Mouse (Mus musculus) erythroblast, embryonic 14.5 days (primary cell): ENCODE results near the gene Tubb4a. TPM values are rescaled to one million over a fixed set of nuclear protein-coding genes. Genes with fewer than 3 reads are reported as not detected.
"Not testable (repeated sequence)": the region's sequence is repeated elsewhere in the genome, so short reads cannot be mapped to it uniquely, and the experiment has no call there.

Experiments
- H3K27me3 ChIP-seq: 2 replicates; pipeline ENCODE4 v1.6.1; 2012; ENCODE audit warnings: inconsistent platforms; ENCODE audit not compliant: control insufficient read depth
- H3K36me3 ChIP-seq: 2 replicates; pipeline ENCODE4 v1.6.1; 2012; ENCODE audit warnings: mild to moderate bottlenecking, inconsistent platforms; ENCODE audit not compliant: control insufficient read depth
- H3K4me1 ChIP-seq: 2 replicates; pipeline ENCODE4 v1.6.1; 2012; ENCODE audit warnings: inconsistent platforms; ENCODE audit not compliant: control insufficient read depth
- H3K4me3 ChIP-seq: replicated peaks from 2 replicates; pipeline ENCODE3; 2012; ENCODE audit warnings: moderate library complexity, mild to moderate bottlenecking, inconsistent platforms
- H3K9me3 ChIP-seq: 2 replicates; pipeline ENCODE4 v1.6.1; 2012; ENCODE audit warnings: low read length, inconsistent platforms, mixed read lengths; ENCODE audit not compliant: control insufficient read depth
- GATA1 ChIP-seq: IDR thresholded peaks from 2 replicates; pipeline ENCODE4 v1.6.1; 2012; ENCODE audit warnings: low read length, inconsistent platforms, mixed read lengths
- TAL1 ChIP-seq: IDR thresholded peaks from 3 replicates; pipeline ENCODE4 v1.6.1; 2012; ENCODE audit warnings: low read length, inconsistent platforms, mixed read lengths
- polyA plus RNA-seq: library from polyadenylated mRNA; stranded (reverse); fragments of >175 nt; gene quantifications from 2 replicates; pipeline ENCODE4 v1.2.3, GENCODE M21; 2012

Gene Tubb4a
- polyA plus RNA-seq, 1 experiment: not detected

DNA sequence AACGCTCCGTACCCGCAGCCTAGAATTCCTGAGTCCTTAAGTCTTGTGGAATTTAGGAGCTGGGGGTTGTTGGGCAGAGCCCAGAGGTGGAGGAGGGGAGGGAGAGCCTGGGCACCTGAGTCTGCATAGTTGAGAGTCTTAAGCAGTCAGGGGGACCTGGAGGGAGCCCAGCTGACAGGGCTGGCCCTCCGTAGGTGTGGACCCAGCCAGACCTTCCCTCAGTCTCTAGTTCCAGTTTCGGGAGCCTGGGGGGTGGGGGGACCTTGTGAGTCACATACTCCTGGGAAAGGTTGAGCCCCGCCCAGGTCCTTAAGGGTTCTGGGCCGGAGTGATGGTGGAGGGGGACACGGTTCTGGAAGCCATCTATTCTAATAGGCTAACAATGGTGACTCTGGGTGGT lies 24.6 kb downstream of the Tubb4a start:
- Histone ChIP-seq H3K4me1 (peaks cover 49% of the 10 kb centered on the region), H3K4me3 (no peak overlapping the region), H3K36me3 (peaks cover 3% of the 10 kb centered on the region; the same call in 1 of the 2 replicates), H3K27me3 (peaks cover 76% of the 10 kb centered on the region), H3K9me3 (no peaks in the 10 kb centered on the region; the same call in 1 of the 2 replicates)
- TF ChIP-seq GATA1 (no peak), TAL1 (no peak)

DNA sequence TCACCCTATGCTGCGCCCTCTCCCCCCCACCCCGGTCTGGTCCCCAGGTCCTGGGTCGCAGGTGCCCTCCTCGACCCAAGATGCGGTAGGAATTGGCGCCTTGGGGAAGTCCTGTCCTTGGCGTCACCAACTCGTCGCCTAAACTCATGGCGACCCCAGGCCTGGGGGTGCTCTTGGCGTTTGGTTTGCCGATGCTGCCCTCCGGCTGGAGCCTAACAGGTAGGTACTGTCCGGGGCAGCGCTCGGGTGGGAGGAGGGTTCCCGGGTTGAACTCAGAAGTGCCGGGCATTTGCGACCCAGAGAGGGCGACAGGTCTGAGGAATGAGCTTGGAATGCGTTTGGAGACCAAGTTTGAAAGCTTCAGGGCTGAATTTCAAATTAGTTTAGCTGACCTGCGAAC lies 25.0 kb downstream of the Tubb4a start:
- Histone ChIP-seq H3K36me3 (peaks cover 3% of the 10 kb centered on the region; the same call in 1 of the 2 replicates), H3K4me3 (peak overlapping the region; percentile 48), H3K27me3 (peaks cover 79% of the 10 kb centered on the region), H3K9me3 (no peaks in the 10 kb centered on the region; the same call in 1 of the 2 replicates), H3K4me1 (peaks cover 49% of the 10 kb centered on the region)
- no peak for TF ChIP-seq GATA1
- no peak for TF ChIP-seq TAL1

DNA sequence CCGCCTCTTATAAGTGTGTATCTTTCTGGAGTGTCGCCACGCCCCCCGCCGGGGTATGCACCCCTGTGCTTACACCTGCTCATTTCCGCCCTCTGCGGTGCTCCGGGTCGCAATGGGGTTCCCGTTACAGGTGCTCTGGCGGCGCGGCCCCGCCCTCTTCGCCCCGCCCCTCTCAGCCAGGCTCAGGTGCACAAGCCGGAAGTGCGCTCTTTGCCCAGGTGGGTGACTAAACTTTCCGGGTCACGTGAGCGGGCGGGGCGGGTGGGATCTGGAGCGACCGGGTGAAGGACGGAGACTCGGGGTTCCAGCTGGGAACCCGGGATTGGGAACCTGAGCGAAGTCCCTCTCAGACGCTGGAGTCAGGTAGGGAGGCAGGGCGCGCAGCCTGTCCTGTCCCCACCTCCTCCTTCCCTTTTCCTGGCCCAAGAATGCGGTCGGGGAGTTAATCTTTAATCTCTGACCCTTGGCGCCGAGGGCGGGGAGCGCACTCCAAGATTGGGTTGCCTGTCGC lies 25.5 kb downstream of the Tubb4a start:
- peaks cover 3% of the 10 kb centered on the region; the same call in 1 of the 2 replicates for H3K36me3 ChIP-seq
- H3K4me3 ChIP-seq: peak overlapping the region; percentile 48
- H3K4me1 ChIP-seq: peaks cover 44% of the 10 kb centered on the region
- peaks cover 78% of the 10 kb centered on the region for H3K27me3 ChIP-seq
- no peaks in the 10 kb centered on the region; the same call in 1 of the 2 replicates for H3K9me3 ChIP-seq
- TF ChIP-seq GATA1 (no peak), TAL1 (no peak)

DNA sequence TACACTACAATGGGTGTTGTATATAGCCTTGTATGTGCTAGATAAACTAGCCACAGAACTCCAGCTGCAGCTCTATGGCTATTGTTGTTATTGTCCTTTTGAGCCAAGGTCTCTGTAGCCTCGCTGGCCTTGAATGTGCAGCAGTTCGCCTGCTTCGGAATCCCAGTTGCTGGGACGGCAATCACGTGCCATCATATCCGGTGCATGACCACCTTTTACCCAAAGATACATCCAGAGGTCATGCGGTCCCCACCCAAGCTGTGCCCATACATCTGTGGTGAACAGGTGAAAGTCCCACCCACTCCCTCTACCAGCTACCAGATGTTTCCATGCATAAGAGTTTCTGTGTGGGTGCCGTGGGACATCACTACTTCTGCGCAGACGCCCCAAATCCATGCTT lies 26.5 kb downstream of the Tubb4a start:
- no peak overlapping the region for H3K4me3 ChIP-seq
- H3K4me1 ChIP-seq: peaks cover 34% of the 10 kb centered on the region
- TF ChIP-seq TAL1: no peak
- no peak for TF ChIP-seq GATA1
- H3K9me3 ChIP-seq: no peaks in the 10 kb centered on the region; the same call in 1 of the 2 replicates
- H3K27me3 ChIP-seq: peaks cover 76% of the 10 kb centered on the region
- H3K36me3 ChIP-seq: peaks cover 3% of the 10 kb centered on the region; the same call in 1 of the 2 replicates

DNA sequence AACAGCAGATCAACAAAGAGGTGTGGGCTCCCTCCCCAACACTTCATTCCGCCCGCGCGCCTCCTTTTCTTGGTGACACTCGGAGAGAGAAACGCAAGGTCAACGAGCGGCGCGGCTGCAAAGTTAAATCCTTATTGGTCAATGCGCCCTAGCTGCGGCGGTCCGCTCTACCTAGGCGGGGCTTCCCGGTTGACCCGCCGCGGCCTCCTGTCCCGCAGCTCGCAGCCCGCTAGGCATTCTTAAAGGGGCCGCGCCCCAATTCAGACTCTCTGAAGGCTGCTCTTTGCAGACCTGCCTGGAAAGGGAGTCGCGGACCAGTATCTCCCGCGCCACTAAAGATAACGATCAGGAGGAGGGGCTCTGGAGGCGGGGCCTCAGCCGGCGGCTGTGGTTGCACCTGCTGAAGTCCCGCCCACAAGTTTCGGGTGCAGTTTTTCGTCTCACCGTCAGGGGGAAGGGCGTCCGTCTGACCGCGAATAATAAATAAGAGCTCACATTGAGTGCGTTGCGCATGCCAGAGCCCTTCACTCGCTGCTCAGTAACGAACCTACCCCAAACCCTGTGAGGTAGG lies 27.3 kb downstream of the Tubb4a start:
- H3K9me3 ChIP-seq: no peaks in the 10 kb centered on the region; the same call in 1 of the 2 replicates
- peaks cover 74% of the 10 kb centered on the region for H3K27me3 ChIP-seq
- peaks cover 32% of the 10 kb centered on the region for H3K4me1 ChIP-seq
- H3K36me3 ChIP-seq: peaks cover 2% of the 10 kb centered on the region; the same call in 1 of the 2 replicates
- TF ChIP-seq TAL1 (no peak), GATA1 (peak; percentile 63)
- peak overlapping the region; percentile 63 for H3K4me3 ChIP-seq

DNA sequence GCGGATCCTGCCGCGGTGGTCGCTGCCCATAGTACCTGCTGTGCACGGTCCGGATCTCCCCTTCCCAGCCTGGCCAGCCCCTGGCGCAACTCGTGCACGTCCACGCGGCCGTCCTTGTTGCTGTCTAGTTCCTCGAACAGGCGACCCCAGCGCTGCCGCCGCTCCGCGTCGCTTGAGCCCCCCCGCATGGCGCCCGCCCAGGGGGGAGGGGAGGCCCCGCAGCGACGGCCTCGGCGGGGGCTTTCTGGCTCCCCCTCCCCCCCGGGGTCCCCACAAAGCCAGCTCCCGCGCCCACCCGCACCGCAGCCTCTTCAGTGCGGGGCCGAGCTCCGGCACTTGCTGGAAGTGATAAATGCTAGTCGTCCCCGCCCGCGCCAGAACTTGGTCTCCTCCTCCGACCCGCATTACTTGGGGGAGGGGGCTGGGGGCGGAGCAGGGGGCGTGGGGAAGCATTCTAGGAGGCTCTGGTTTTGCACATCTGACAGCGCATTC lies 28.1 kb downstream of the Tubb4a start, which contains the start of gene Slc25a23:
TSS of gene Slc25a23 (minus strand) at position 378 of the 492 bp plus-strand sequence.
- Histone ChIP-seq H3K4me1 (peaks cover 30% of the 10 kb centered on the region), H3K9me3 (no peaks in the 10 kb centered on the region; the same call in 1 of the 2 replicates), H3K36me3 (peaks cover 3% of the 10 kb centered on the region; the same call in 1 of the 2 replicates), H3K27me3 (peaks cover 67% of the 10 kb centered on the region), H3K4me3 (peak within 1 kb of the TSS; percentile 63)
- TF ChIP-seq TAL1: no peak
- TF ChIP-seq GATA1: no peak

DNA sequence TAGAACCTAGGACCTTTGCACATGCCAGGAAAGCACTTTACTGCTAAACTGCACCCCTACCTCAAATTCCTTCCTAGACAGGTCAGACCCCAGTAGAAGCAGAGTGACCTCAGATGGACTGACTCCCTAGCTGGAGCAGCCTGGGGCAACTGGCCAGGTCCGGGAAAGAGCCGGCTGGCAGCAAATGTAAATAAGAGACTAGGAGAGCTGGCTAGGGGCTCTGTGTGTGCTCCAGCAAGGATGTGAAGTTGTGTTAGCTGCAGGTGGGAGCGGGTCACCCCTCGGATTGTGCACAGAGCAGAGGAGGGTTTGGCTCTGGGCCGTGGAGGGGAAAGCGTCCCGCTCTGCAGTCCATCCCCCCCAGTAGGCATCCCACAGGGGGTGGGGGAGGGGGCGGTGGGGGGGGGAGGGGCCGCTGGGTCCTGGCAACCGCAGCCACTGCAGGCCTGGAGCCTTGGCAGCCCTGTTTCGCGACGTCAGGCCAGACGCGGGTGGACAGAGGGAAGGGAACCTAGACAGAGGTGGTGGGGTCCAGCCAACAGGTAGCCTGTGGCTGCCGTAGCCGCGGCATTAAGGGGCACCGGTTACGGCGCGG lies 28.6 kb downstream of the Tubb4a start, which contains the start of gene Crb3:
TSS of gene Crb3 (plus strand) at position 215 of the 595 bp plus-strand sequence.
- no peak for TF ChIP-seq GATA1
- no peak for TF ChIP-seq TAL1
- Histone ChIP-seq H3K4me1 (peaks cover 30% of the 10 kb centered on the region), H3K36me3 (peaks cover 3% of the 10 kb centered on the region; the same call in 1 of the 2 replicates), H3K9me3 (no peaks in the 10 kb centered on the region; the same call in 1 of the 2 replicates), H3K27me3 (peaks cover 62% of the 10 kb centered on the region), H3K4me3 (peak within 1 kb of the TSS; percentile 63)

DNA sequence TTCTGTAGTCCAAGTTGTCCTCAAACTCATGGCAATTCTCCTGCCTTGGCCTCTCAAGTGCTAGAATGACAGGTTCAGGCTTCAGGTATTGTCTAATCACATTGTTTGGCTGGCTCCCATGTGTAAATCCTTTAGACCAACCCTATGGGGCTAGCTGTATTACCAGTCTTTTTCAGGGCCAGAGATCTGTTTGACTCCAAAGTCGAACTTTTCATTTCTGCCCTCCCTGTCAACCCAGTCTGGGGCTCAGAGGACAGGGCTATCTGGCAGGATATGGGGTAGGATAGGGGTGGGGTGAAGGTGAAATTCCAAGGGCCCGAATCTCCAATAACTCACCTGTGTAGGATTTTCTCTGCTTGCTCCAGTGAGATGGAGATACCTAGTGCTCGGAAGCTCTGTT lies 31.3 kb downstream of the Tubb4a start:
- Histone ChIP-seq H3K36me3 (peaks cover 10% of the 10 kb centered on the region; the same call in 1 of the 2 replicates), H3K9me3 (no peaks in the 10 kb centered on the region), H3K4me3 (no peak overlapping the region), H3K4me1 (peaks cover 20% of the 10 kb centered on the region), H3K27me3 (peaks cover 37% of the 10 kb centered on the region)
- TF ChIP-seq TAL1 (no peak), GATA1 (no peak)

DNA sequence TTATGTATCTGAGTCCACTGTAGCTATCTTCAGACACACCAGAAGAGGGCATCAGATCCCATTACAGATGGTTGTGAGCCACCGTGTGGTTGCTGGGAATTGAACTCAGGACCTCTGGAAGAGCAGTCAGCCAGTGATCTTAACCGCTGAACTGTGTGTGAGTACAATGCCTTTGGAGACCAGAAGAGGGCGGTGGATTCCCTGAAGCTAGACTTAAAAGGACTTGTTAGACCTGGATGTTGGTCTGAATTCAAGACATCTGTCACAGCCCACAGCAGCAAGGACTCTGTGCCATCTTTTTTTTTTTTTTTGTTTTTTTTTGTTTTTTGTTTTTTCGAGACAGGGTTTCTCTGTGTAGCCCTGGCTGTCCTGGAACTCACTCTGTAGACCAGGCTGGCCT lies 35.9 kb downstream of the Tubb4a start:
- H3K4me3 ChIP-seq, H3K27me3 ChIP-seq: not testable (repeated sequence)
- H3K36me3 ChIP-seq: peaks cover 12% of the 10 kb centered on the region; the same call in 1 of the 2 replicates

More for the DNA sequence above, 35.9 kb downstream of the Tubb4a start:
- not testable (repeated sequence) for H3K9me3 ChIP-seq, H3K4me1 ChIP-seq
